Mouse (Mus musculus) ES-Bruce4 (cell line): ENCODE measurements around the gene Gdpd5.

Experiments
- CTCF ChIP-seq: IDR thresholded peaks from one replicate; pipeline ENCODE4 v1.8.1; 2011; ENCODE audit warnings: low read depth, low read length
- EP300 ChIP-seq: IDR thresholded peaks from 2 replicates; pipeline ENCODE4 v1.6.1; 2011; ENCODE audit warnings: low read depth, low read length; ENCODE audit not compliant: insufficient read depth
- POLR2A ChIP-seq: IDR thresholded peaks from one replicate; pipeline ENCODE4 v1.8.1; 2011; ENCODE audit warnings: low read length; ENCODE audit not compliant: insufficient read depth

- TF ChIP-seq CTCF (no peak), EP300 (no peak), POLR2A (no peak)
Measured at GRCm38 (mm10) chr7:99434672-99435250, 53.5 kb downstream of the Gdpd5 start.
